Mouse (Mus musculus): Measurements from ENCODE around the gene Ormdl3. TPM values are rescaled to one million over a fixed set of nuclear protein-coding genes. Genes with fewer than 3 reads are reported as not detected.
"Not testable (repeated sequence)": the region's sequence is repeated elsewhere in the genome, so short reads cannot be mapped to it uniquely, and the experiment has no call there.

Ormdl3 gene
- total RNA-seq (2014; fragmentation: Nextera tagmentation) (11.0 and 22.0 TPM in 2 replicates), total RNA-seq (2017) (55.0 and 57.0 TPM in 2 replicates), polyA plus RNA-seq (2012) (37.8 and 43.2 TPM in 2 replicates)

GRCm38 (mm10) chr11:98586892-98587563, at the start of gene Ormdl3:
Gene Ormdl3, minus strand, starts transcription at chr11:98587368.
- Histone ChIP-seq H3K4me1 (ENCODE audit: insufficient read depth, low read depth, low read length) (peaks cover 88% of the 10 kb centered on the region), H3K9me3 (replicated peaks) (no peaks in the 10 kb centered on the region), H3K4me3 (ENCODE audit: low read depth, low read length) (peak within 1 kb of the TSS; percentile 90), H3K27me3 (ENCODE audit: insufficient read depth, low read length) (no peaks in the 10 kb centered on the region), H3K36me3 (replicated peaks) (peaks cover 34% of the 10 kb centered on the region)
- DNase-seq (ENCODE audit: low spot score) (peak; percentile 82), ATAC-seq (ENCODE audit: extremely low read depth, insufficient number of reproducible peaks, low FRiP score, poor library complexity, severe bottlenecking) (peak; percentile 59)
- TF ChIP-seq TAL1 (conservative IDR thresholded peaks at IDR 0.05; ENCODE audit: low read depth, low read length) (no peak), GATA1 (IDR thresholded peaks at IDR 0.05; ENCODE audit: borderline replicate concordance, low read length) (no peak), GATA2 (IDR thresholded peaks at IDR 0.05; ENCODE audit: borderline replicate concordance, low read depth, low read length) (no peak)

- 0 out of 2 replicates have a peak, but pooled peaks have one; percentile 49 for ATAC-seq (ENCODE audit: extremely low read depth, insufficient number of reproducible peaks, low FRiP score, poor library complexity, severe bottlenecking)
- not testable (repeated sequence) for DNase-seq (ENCODE audit: low spot score); H3K36me3 ChIP-seq (replicated peaks); H3K9me3 ChIP-seq (replicated peaks); H3K4me3 ChIP-seq (ENCODE audit: low read depth, low read length); H3K4me1 ChIP-seq (ENCODE audit: insufficient read depth, low read depth, low read length)
- H3K27me3 ChIP-seq (ENCODE audit: insufficient read depth, low read length): peaks cover 17% of the 10 kb centered on the region
- peak; percentile 16; the same call in 1 of the 2 replicates for TF ChIP-seq CTCF (IDR thresholded peaks at IDR 0.05; ENCODE audit: low read depth, low read length)
Observed at GRCm38 (mm10) chr11:98635312-98635970, 48.3 kb upstream of the Ormdl3 start.

- DNase-seq (ENCODE audit: low spot score) (no peak), ATAC-seq (ENCODE audit: extremely low read depth, insufficient number of reproducible peaks, low FRiP score, poor library complexity, severe bottlenecking) (no peak)
- Histone ChIP-seq H3K36me3 (replicated peaks) (no peaks in the 10 kb centered on the region), H3K9me3 (replicated peaks) (no peaks in the 10 kb centered on the region), H3K4me1 (ENCODE audit: insufficient read depth, low read depth, low read length) (peaks cover 4% of the 10 kb centered on the region; the same call in 1 of the 2 replicates), H3K27me3 (ENCODE audit: insufficient read depth, low read length) (peaks cover 29% of the 10 kb centered on the region), H3K4me3 (ENCODE audit: low read depth, low read length) (no peak overlapping the region)
- no peak for TF ChIP-seq POLR2AphosphoS5 (IDR thresholded peaks at IDR 0.05; ENCODE audit: insufficient replicate concordance, low read depth, low read length)
- no peak for TF ChIP-seq TAL1 (conservative IDR thresholded peaks at IDR 0.05; ENCODE audit: low read depth, low read length)
- no peak for TF ChIP-seq GATA1 (IDR thresholded peaks at IDR 0.05; ENCODE audit: borderline replicate concordance, low read length)
- TF ChIP-seq GATA2 (IDR thresholded peaks at IDR 0.05; ENCODE audit: borderline replicate concordance, low read depth, low read length): no peak
- TF ChIP-seq CTCF (IDR thresholded peaks at IDR 0.05; ENCODE audit: low read depth, low read length): no peak
Observed at GRCm38 (mm10) chr11:98630646-98631045, 43.5 kb upstream of the Ormdl3 start.

- no peak overlapping the region for H3K4me3 ChIP-seq (ENCODE audit: low read depth, low read length)
- H3K4me1 ChIP-seq (ENCODE audit: insufficient read depth, low read depth, low read length): peaks cover 4% of the 10 kb centered on the region; the same call in 1 of the 2 replicates
- no peak for DNase-seq (ENCODE audit: low spot score)
- no peak for ATAC-seq (ENCODE audit: extremely low read depth, insufficient number of reproducible peaks, low FRiP score, poor library complexity, severe bottlenecking)
- peaks cover 31% of the 10 kb centered on the region for H3K27me3 ChIP-seq (ENCODE audit: insufficient read depth, low read length)
- TF ChIP-seq CTCF (IDR thresholded peaks at IDR 0.05; ENCODE audit: low read depth, low read length) (no peak), GATA1 (IDR thresholded peaks at IDR 0.05; ENCODE audit: borderline replicate concordance, low read length) (no peak), TAL1 (conservative IDR thresholded peaks at IDR 0.05; ENCODE audit: low read depth, low read length) (no peak), POLR2AphosphoS5 (IDR thresholded peaks at IDR 0.05; ENCODE audit: insufficient replicate concordance, low read depth, low read length) (no peak), GATA2 (IDR thresholded peaks at IDR 0.05; ENCODE audit: borderline replicate concordance, low read depth, low read length) (no peak)
- H3K9me3 ChIP-seq (replicated peaks): no peaks in the 10 kb centered on the region
- H3K36me3 ChIP-seq (replicated peaks): no peaks in the 10 kb centered on the region
Observed at GRCm38 (mm10) chr11:98628706-98629105, 41.5 kb upstream of the Ormdl3 start.

- peaks cover 20% of the 10 kb centered on the region for H3K27me3 ChIP-seq (ENCODE audit: insufficient read depth, low read length)
- no peak for TF ChIP-seq POLR2AphosphoS5 (IDR thresholded peaks at IDR 0.05; ENCODE audit: insufficient replicate concordance, low read depth, low read length)
- TF ChIP-seq GATA2 (IDR thresholded peaks at IDR 0.05; ENCODE audit: borderline replicate concordance, low read depth, low read length): no peak
- no peak for TF ChIP-seq TAL1 (conservative IDR thresholded peaks at IDR 0.05; ENCODE audit: low read depth, low read length)
- TF ChIP-seq GATA1 (IDR thresholded peaks at IDR 0.05; ENCODE audit: borderline replicate concordance, low read length): no peak
- no peak for TF ChIP-seq CTCF (IDR thresholded peaks at IDR 0.05; ENCODE audit: low read depth, low read length)
- no peak for DNase-seq (ENCODE audit: low spot score)
- no peak within 1 kb of the TSS for H3K4me3 ChIP-seq (ENCODE audit: low read depth, low read length)
- ATAC-seq (ENCODE audit: extremely low read depth, insufficient number of reproducible peaks, low FRiP score, poor library complexity, severe bottlenecking): no peak
- H3K9me3 ChIP-seq (replicated peaks): no peaks in the 10 kb centered on the region
- no peaks in the 10 kb centered on the region for H3K36me3 ChIP-seq (replicated peaks)
- H3K4me1 ChIP-seq (ENCODE audit: insufficient read depth, low read depth, low read length): peaks cover 4% of the 10 kb centered on the region; the same call in 1 of the 2 replicates
Observed at GRCm38 (mm10) chr11:98625611-98626410, 38.6 kb upstream of the Ormdl3 start, which contains the start of the genes Gm12355 and Gsdma3. Gene Gm12355, minus strand, starts transcription at chr11:98625661. Gene Gsdma3, plus strand, starts transcription at chr11:98626360.

GRCm38 (mm10) chr11:98624381-98624780, 37.2 kb upstream of the Ormdl3 start:
- H3K9me3 ChIP-seq (replicated peaks); ATAC-seq (ENCODE audit: extremely low read depth, insufficient number of reproducible peaks, low FRiP score, poor library complexity, severe bottlenecking); H3K36me3 ChIP-seq (replicated peaks); DNase-seq (ENCODE audit: low spot score); H3K4me3 ChIP-seq (ENCODE audit: low read depth, low read length); H3K4me1 ChIP-seq (ENCODE audit: insufficient read depth, low read depth, low read length): not testable (repeated sequence)
- H3K27me3 ChIP-seq (ENCODE audit: insufficient read depth, low read length): peaks cover 12% of the 10 kb centered on the region

GRCm38 (mm10) chr11:98623981-98624380, 36.8 kb upstream of the Ormdl3 start:
- not testable (repeated sequence) for H3K9me3 ChIP-seq (replicated peaks); ATAC-seq (ENCODE audit: extremely low read depth, insufficient number of reproducible peaks, low FRiP score, poor library complexity, severe bottlenecking); DNase-seq (ENCODE audit: low spot score); H3K4me3 ChIP-seq (ENCODE audit: low read depth, low read length); H3K27me3 ChIP-seq (ENCODE audit: insufficient read depth, low read length); H3K36me3 ChIP-seq (replicated peaks); H3K4me1 ChIP-seq (ENCODE audit: insufficient read depth, low read depth, low read length)
